Mouse (Mus musculus) R1 (cell line): ENCODE measurements at regions not wholly inside any gene's neighbourhood (a gene's known extent, or its start where the extent isn't known, plus 50 kb on each side); places are given as distances from the start of the nearest gene placed in this dataset.
A peak's percentile ranks its signal among the peaks of the same experiment; 100 is the strongest.

Source experiments
- DNase-seq: peaks from one replicate; pipeline ENCODE4 v3.0.0-alpha.2; 2018; ENCODE audit warnings: low read depth, low spot score

GRCm38 (mm10) chr3:45523281-45523680, 145.1 kb downstream of the Pcdh10 start:
- DNase-seq: no peak

- no peak for DNase-seq
Measured at GRCm38 (mm10) chr3:45547091-45547490, 168.9 kb downstream of the Pcdh10 start.

- DNase-seq: peak; percentile 55
Measured at GRCm38 (mm10) chr3:45555736-45556135, 177.5 kb downstream of the Pcdh10 start.

GRCm38 (mm10) chr3:45572995-45573394, 194.8 kb downstream of the Pcdh10 start:
- DNase-seq: no peak

GRCm38 (mm10) chr3:45577035-45577434, 198.8 kb downstream of the Pcdh10 start:
- no peak for DNase-seq

- no peak for DNase-seq
Measured at GRCm38 (mm10) chr3:45593561-45593960, 215.4 kb downstream of the Pcdh10 start.

GRCm38 (mm10) chr3:45602278-45602677, 224.1 kb downstream of the Pcdh10 start:
- DNase-seq: no peak

- no peak for DNase-seq
Measured at GRCm38 (mm10) chr3:45603151-45603550, 225.0 kb downstream of the Pcdh10 start.

- no peak for DNase-seq
Measured at GRCm38 (mm10) chr3:45620729-45621128, 242.5 kb downstream of the Pcdh10 start.

- DNase-seq: no peak
Measured at GRCm38 (mm10) chr3:45645856-45646450, 267.8 kb downstream of the Pcdh10 start.

GRCm38 (mm10) chr3:45649361-45649760, 271.2 kb downstream of the Pcdh10 start:
- DNase-seq: no peak

- DNase-seq: no peak
Measured at GRCm38 (mm10) chr3:45657023-45657422, 278.8 kb downstream of the Pcdh10 start.

- no peak for DNase-seq
Measured at GRCm38 (mm10) chr3:45658093-45658776, 280.0 kb downstream of the Pcdh10 start.

GRCm38 (mm10) chr3:45659052-45659451, 280.9 kb downstream of the Pcdh10 start:
- no peak for DNase-seq

GRCm38 (mm10) chr3:45670434-45670833, 292.2 kb downstream of the Pcdh10 start:
- no peak for DNase-seq

- DNase-seq: no peak
Measured at GRCm38 (mm10) chr3:45677672-45678071, 299.5 kb downstream of the Pcdh10 start.

GRCm38 (mm10) chr3:45681410-45681809, 303.2 kb downstream of the Pcdh10 start:
- peak; percentile 69 for DNase-seq

GRCm38 (mm10) chr3:45707891-45708290, 329.7 kb downstream of the Pcdh10 start:
- DNase-seq: no peak
